Mouse (Mus musculus) embryo, embryonic 9.5 days (tissue): Measurements from ENCODE around the gene Trim8.

Source experiments
- DNase-seq: peaks from one replicate; pipeline ENCODE4 v3.0.0-alpha.2; 2017; ENCODE audit errors: extremely low spot score

The Trim8 gene

GRCm38 (mm10) chr19:46480624-46481345 lies 20.7 kb upstream of the Trim8 start:
- DNase-seq = no peak

- DNase-seq = no peak
Measured at GRCm38 (mm10) chr19:46481352-46481751, 20.1 kb upstream of the Trim8 start.

GRCm38 (mm10) chr19:46481756-46482155 lies 19.7 kb upstream of the Trim8 start:
- no peak for DNase-seq

GRCm38 (mm10) chr19:46482896-46483516 lies 18.5 kb upstream of the Trim8 start:
- no peak for DNase-seq

GRCm38 (mm10) chr19:46483701-46484328 lies 17.7 kb upstream of the Trim8 start:
- DNase-seq = no peak

- DNase-seq = no peak
Measured at GRCm38 (mm10) chr19:46484518-46484917, 17.0 kb upstream of the Trim8 start.

GRCm38 (mm10) chr19:46485847-46486246 lies 15.7 kb upstream of the Trim8 start:
- no peak for DNase-seq

- no peak for DNase-seq
Measured at GRCm38 (mm10) chr19:46486709-46487108, 14.8 kb upstream of the Trim8 start.

GRCm38 (mm10) chr19:46489448-46489847 lies 12.1 kb upstream of the Trim8 start:
- no peak for DNase-seq

GRCm38 (mm10) chr19:46490634-46491033 lies 10.9 kb upstream of the Trim8 start:
- DNase-seq = peak; percentile 46

GRCm38 (mm10) chr19:46495136-46495535 lies 6.4 kb upstream of the Trim8 start:
- no peak for DNase-seq

- DNase-seq = no peak
Measured at GRCm38 (mm10) chr19:46497230-46497629, 4.3 kb upstream of the Trim8 start.

GRCm38 (mm10) chr19:46499539-46499835 lies 2.0 kb upstream of the Trim8 start:
- no peak for DNase-seq

GRCm38 (mm10) chr19:46499836-46500580 lies 1.5 kb upstream of the Trim8 start:
- peak; percentile 100 for DNase-seq

- DNase-seq = no peak
Measured at GRCm38 (mm10) chr19:46500581-46501341, 741 bp upstream of the Trim8 start.

GRCm38 (mm10) chr19:46502069-46502455 lies 560 bp downstream of the Trim8 start:
- DNase-seq = peak; percentile 67

GRCm38 (mm10) chr19:46502471-46503166 lies 1.1 kb downstream of the Trim8 start:
- DNase-seq = peak; percentile 66

GRCm38 (mm10) chr19:46503351-46504084 lies 2.0 kb downstream of the Trim8 start:
- DNase-seq = peak; percentile 61

- DNase-seq = no peak
Measured at GRCm38 (mm10) chr19:46504085-46504552, 2.6 kb downstream of the Trim8 start.

- DNase-seq = no peak
Measured at GRCm38 (mm10) chr19:46504822-46505417, 3.4 kb downstream of the Trim8 start.
